Mouse (Mus musculus): ENCODE measurements around the gene Acin1. TPM values are rescaled to one million over a fixed set of nuclear protein-coding genes. Genes with fewer than 3 reads are reported as not detected.
"Not testable (repeated sequence)": the region's sequence is repeated elsewhere in the genome, so short reads cannot be mapped to it uniquely, and the experiment has no call there.

The Acin1 gene
- polyA plus RNA-seq, 1 experiment from 2014 or later, result 150 TPM

DNA sequence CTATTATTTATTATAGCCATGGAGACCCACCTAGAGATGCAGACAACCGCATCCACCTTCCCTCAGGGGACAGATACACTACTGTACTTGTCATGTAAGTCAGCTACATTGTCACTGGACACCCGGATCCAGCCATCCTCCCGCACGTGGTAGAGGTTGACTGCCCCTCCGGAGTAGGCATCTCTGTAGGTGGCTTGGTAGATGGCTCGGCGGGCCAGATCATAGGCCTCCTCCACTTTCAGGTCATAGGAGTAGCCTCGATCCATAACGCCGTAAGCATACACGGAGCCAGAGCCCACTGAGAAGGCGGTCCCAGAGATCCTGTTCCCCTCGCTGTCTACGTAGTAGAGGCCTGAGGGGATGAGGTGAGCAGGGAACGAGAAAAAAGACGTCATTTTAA, 72.6 kb downstream of the Acin1 start:
- H3K36me3 ChIP-seq (replicated peaks), result peaks cover 64% of the 10 kb centered on the region
- not testable (repeated sequence) for H3K9me3 ChIP-seq; H3K27ac ChIP-seq (replicated peaks); H3K4me3 ChIP-seq; H3K27me3 ChIP-seq (replicated peaks; ENCODE audit: low read depth, poor library complexity, severe bottlenecking); DNase-seq (ENCODE audit: low spot score)
- WGBS, result 91% methylated on average over 16 of the region's 16 CpGs
- H3K4me1 ChIP-seq, result peaks cover 16% of the 10 kb centered on the region

DNA sequence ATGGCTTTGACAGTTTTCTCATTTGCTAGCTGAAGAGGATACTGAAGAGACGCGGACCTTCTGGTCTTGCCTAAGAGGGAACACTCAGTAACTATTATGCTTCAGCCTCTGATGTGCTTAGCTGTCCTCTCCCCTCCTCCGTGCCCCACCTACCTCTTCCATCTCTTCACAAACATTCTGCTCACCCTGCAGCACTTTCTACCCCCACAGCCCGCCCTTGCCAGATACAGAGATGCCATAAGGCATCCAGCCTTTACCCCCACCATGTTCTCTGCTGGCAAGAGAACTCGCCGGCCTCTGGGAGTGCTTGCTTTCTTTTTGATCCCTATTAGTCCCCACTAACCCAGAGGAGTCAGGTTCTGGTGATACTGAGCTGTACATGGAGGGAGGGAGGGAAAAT, 76.1 kb downstream of the Acin1 start:
- no peak overlapping the region for H3K4me3 ChIP-seq
- H3K9me3 ChIP-seq, result no peaks in the 10 kb centered on the region
- no peak for DNase-seq (ENCODE audit: low spot score)
- H3K27me3 ChIP-seq (replicated peaks; ENCODE audit: low read depth, poor library complexity, severe bottlenecking), result no peaks in the 10 kb centered on the region
- H3K27ac ChIP-seq (replicated peaks), result no peak overlapping the region
- peaks cover 54% of the 10 kb centered on the region for H3K36me3 ChIP-seq (replicated peaks)
- H3K4me1 ChIP-seq, result peaks cover 11% of the 10 kb centered on the region
- WGBS, result 81% methylated on average over 6 of the region's 6 CpGs

- H3K4me3 ChIP-seq, result no peak overlapping the region
- H3K27me3 ChIP-seq (replicated peaks; ENCODE audit: low read depth, poor library complexity, severe bottlenecking), result no peaks in the 10 kb centered on the region
- peaks cover 47% of the 10 kb centered on the region for H3K36me3 ChIP-seq (replicated peaks)
- H3K4me1 ChIP-seq, result peaks cover 11% of the 10 kb centered on the region
- DNase-seq (ENCODE audit: low spot score), result no peak
- 85% methylated on average over 4 of the region's 4 CpGs for WGBS
- no peaks in the 10 kb centered on the region for H3K9me3 ChIP-seq
- no peak overlapping the region for H3K27ac ChIP-seq (replicated peaks)
These were observed 76.8 kb downstream of the Acin1 start for GRCm38 (mm10) chr14:54609962-54610361.

DNA sequence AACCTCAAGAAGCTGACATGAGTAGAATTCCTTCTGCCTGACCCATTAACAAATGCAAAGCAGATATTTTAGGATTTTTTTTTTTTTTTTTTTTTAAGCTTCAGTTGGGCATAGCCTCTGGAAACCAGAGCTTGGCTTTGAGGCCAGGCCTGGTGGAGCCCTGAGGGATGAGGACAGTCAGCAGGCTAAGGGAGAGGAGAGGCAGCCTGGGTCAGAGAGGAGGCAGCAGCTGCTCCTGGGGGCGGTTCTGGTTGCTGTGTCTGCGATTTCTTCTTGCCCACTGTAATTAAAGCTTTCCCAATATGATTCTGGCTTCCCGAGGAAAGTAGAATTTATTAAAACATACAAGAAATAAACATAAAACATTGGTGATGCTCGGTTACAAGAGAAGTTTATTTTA, 77.5 kb downstream of the Acin1 start:
- H3K27me3 ChIP-seq (replicated peaks; ENCODE audit: low read depth, poor library complexity, severe bottlenecking), result no peaks in the 10 kb centered on the region
- 74% methylated on average over 4 of the region's 4 CpGs for WGBS
- no peak overlapping the region for H3K4me3 ChIP-seq
- no peak for DNase-seq (ENCODE audit: low spot score)
- no peak overlapping the region for H3K27ac ChIP-seq (replicated peaks)
- no peaks in the 10 kb centered on the region for H3K9me3 ChIP-seq
- H3K36me3 ChIP-seq (replicated peaks), result peaks cover 40% of the 10 kb centered on the region
- peaks cover 19% of the 10 kb centered on the region for H3K4me1 ChIP-seq

- H3K4me1 ChIP-seq, result peaks cover 33% of the 10 kb centered on the region
- no peaks in the 10 kb centered on the region for H3K9me3 ChIP-seq
- H3K27me3 ChIP-seq (replicated peaks; ENCODE audit: low read depth, poor library complexity, severe bottlenecking), result no peaks in the 10 kb centered on the region
- no peak for DNase-seq (ENCODE audit: low spot score)
- peaks cover 23% of the 10 kb centered on the region for H3K36me3 ChIP-seq (replicated peaks)
- 60% methylated on average over 8 of the region's 8 CpGs for WGBS
- no peak overlapping the region for H3K27ac ChIP-seq (replicated peaks)
- H3K4me3 ChIP-seq, result no peak overlapping the region
These were observed 79.5 kb downstream of the Acin1 start for GRCm38 (mm10) chr14:54607226-54607625.

DNA sequence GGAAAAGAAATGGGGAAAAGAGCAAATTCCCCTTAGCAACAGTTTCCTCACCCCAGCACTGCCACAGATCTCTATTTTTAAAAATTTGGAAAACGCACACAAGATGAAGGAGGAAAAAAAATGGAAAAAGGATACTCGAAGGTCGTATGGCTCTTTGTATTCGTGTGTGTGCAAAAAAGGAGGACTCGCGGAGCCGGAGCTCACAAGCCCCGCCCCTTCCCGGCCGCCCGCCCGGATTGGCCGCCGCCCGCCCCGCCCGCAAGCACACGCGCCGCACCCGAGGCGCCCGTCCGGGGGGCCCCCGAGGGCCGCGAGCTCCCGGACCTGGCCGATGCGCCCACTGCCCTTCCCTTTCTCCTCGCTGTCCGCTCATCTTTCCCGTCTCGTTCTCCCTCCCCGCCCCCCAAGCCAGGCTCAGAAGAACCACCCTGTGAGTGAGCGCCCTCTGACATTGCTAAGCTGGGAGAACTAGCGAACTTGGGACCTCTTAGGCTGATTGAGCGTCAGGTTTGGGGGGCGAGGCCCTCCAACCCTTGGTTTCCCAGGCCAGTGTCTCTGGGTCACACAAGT, 80.9 kb downstream of the Acin1 start, which contains the start of gene 4931414P19Rik:
4931414P19Rik (minus strand) TSS at position 242 of the 570 bp plus-strand sequence.
- peak within 1 kb of the TSS; percentile 89 for H3K27ac ChIP-seq (replicated peaks)
- H3K4me3 ChIP-seq, result peak within 1 kb of the TSS; percentile 63
- H3K9me3 ChIP-seq, result no peaks in the 10 kb centered on the region
- peaks cover 36% of the 10 kb centered on the region for H3K4me1 ChIP-seq
- no peaks in the 10 kb centered on the region for H3K27me3 ChIP-seq (replicated peaks; ENCODE audit: low read depth, poor library complexity, severe bottlenecking)
- H3K36me3 ChIP-seq (replicated peaks), result peaks cover 10% of the 10 kb centered on the region
- peak; percentile 91 for DNase-seq (ENCODE audit: low spot score)
- under 1% methylated on average over 39 of the region's 39 CpGs for whole genome bisulfite sequencing

- DNase-seq (ENCODE audit: low spot score), result no peak
- H3K27me3 ChIP-seq (replicated peaks; ENCODE audit: low read depth, poor library complexity, severe bottlenecking), result no peaks in the 10 kb centered on the region
- H3K36me3 ChIP-seq (replicated peaks), result peaks cover 8% of the 10 kb centered on the region
- peaks cover 36% of the 10 kb centered on the region for H3K4me1 ChIP-seq
- peak overlapping the region; percentile 96 for H3K27ac ChIP-seq (replicated peaks)
- peak overlapping the region; percentile 73 for H3K4me3 ChIP-seq
- 83% methylated on average over 8 of the region's 8 CpGs for WGBS
- H3K9me3 ChIP-seq, result no peaks in the 10 kb centered on the region
These were observed 83.0 kb downstream of the Acin1 start for GRCm38 (mm10) chr14:54603686-54604085.

GRCm38 (mm10) chr14:54603038-54603654, 83.6 kb downstream of the Acin1 start:
- WGBS, result under 1% methylated on average over 46 of the region's 46 CpGs

GRCm38 (mm10) chr14:54602613-54603012, 84.1 kb downstream of the Acin1 start:
- WGBS, result 50% methylated on average over 4 of the region's 4 CpGs

More at GRCm38 (mm10) chr14:54603038-54603654, 83.6 kb downstream of the Acin1 start:
- Histone ChIP-seq H3K4me1 (peaks cover 36% of the 10 kb centered on the region), H3K4me3 (peak overlapping the region; percentile 73), H3K9me3 (no peaks in the 10 kb centered on the region), H3K27ac (replicated peaks) (peak overlapping the region; percentile 96), H3K36me3 (replicated peaks) (peaks cover 8% of the 10 kb centered on the region), H3K27me3 (replicated peaks; ENCODE audit: low read depth, poor library complexity, severe bottlenecking) (no peaks in the 10 kb centered on the region)
- peak; percentile 97 for DNase-seq (ENCODE audit: low spot score)

DNA sequence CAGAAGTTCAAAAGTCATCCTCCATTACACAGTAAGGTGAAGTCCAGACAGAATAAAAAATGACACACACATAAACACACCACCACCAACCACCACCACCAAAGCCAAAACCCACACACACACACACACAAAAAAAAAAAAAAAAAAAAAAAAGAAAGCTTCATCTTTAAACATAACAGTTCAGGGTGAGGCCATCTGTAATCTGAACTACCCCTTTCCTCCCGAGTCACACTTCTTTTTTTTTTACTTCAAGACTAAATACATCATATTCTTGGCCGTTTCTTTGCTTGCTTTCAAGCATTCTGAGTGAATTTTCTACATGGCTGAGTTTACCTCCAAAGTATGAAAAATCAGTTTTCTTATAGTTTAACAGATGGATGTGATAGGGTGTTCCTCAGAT, 85.1 kb downstream of the Acin1 start:
- no peak for DNase-seq (ENCODE audit: low spot score)
- Histone ChIP-seq H3K27ac (replicated peaks) (no peak overlapping the region), H3K4me3 (no peak overlapping the region), H3K9me3 (no peaks in the 10 kb centered on the region), H3K27me3 (replicated peaks; ENCODE audit: low read depth, poor library complexity, severe bottlenecking) (no peaks in the 10 kb centered on the region), H3K4me1 (peaks cover 36% of the 10 kb centered on the region), H3K36me3 (replicated peaks) (peaks cover 20% of the 10 kb centered on the region)
- 77% methylated on average over 2 of the region's 2 CpGs for WGBS

More at GRCm38 (mm10) chr14:54602613-54603012, 84.1 kb downstream of the Acin1 start:
- DNase-seq (ENCODE audit: low spot score), result no peak
- no peaks in the 10 kb centered on the region for H3K9me3 ChIP-seq
- H3K4me1 ChIP-seq, result peaks cover 36% of the 10 kb centered on the region
- peak overlapping the region; percentile 96 for H3K27ac ChIP-seq (replicated peaks)
- peaks cover 11% of the 10 kb centered on the region for H3K36me3 ChIP-seq (replicated peaks)
- peak overlapping the region; percentile 73 for H3K4me3 ChIP-seq
- H3K27me3 ChIP-seq (replicated peaks; ENCODE audit: low read depth, poor library complexity, severe bottlenecking), result no peaks in the 10 kb centered on the region

DNA sequence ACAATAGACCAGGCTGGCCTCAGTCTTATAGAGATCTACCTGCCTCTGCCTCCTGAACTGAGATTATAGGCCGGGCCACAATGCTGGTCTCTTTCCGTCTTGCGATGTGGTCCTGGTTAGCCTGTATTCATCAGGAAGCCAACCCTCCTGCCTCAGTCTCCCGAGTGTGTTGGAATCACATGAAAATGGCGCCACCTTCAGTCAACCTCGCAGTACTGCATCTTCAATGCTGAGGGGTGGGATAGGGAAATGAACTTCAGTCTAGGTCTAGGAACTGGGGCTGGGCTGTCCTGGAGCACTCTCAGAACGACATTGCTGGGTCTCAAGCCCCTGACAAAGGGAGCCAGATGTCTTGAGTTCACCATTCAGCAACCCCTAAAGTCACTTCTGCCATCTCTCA, 89.6 kb downstream of the Acin1 start:
- Histone ChIP-seq H3K4me1 (peaks cover 11% of the 10 kb centered on the region; the same call in 1 of the 2 replicates), H3K36me3 (replicated peaks) (peaks cover 58% of the 10 kb centered on the region), H3K9me3 (peaks cover 8% of the 10 kb centered on the region; the same call in 1 of the 2 replicates), H3K27ac (replicated peaks) (no peak overlapping the region), H3K4me3 (no peak overlapping the region), H3K27me3 (replicated peaks; ENCODE audit: low read depth, poor library complexity, severe bottlenecking) (no peaks in the 10 kb centered on the region; the same call in 1 of the 2 replicates)
- 78% methylated on average over 7 of the region's 7 CpGs for WGBS
- DNase-seq (ENCODE audit: low spot score), result no peak

DNA sequence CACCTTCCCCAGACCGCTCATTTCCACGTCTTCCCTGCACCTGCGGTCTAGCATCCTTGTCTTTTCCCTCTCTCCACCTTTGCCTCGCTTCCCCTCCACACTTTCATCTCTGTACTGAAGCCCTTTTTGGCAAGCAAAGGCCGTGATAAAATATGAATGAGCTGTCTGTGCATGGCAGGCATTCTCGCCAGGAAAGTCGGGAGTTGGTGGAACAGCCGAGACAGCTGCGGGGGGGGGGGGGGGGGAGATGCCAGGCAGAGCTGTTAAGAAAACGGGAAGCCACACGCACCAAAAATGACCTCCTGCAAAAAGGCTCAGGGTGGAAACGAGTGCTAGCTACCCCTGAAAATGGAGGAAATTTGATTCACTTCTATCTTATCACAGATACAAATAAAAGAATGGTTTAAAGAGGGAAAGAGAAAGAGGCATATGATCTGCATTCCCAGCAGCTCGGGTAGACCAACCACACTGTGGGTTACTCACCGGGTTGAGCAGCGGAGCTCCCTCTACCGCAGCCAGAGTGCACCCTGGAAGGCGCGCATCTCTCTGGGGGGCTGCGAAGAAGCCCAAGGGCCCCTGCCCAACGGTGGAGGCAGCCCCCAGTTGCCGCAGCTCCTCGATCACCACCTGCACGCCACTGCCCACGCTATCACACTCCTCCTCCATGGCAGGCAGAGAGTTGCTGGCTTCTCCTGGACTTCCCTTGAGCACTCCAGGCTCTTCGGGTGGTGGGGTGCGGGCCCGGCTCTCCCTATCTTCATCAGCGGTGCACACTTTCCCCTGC, 91.9 kb downstream of the Acin1 start:
- H3K27me3 ChIP-seq (replicated peaks; ENCODE audit: low read depth, poor library complexity, severe bottlenecking), result no peaks in the 10 kb centered on the region; the same call in 1 of the 2 replicates
- DNase-seq (ENCODE audit: low spot score), result no peak
- peaks cover 9% of the 10 kb centered on the region; the same call in 1 of the 2 replicates for H3K4me1 ChIP-seq
- H3K4me3 ChIP-seq, result peak overlapping the region; percentile 11; the same call in 1 of the 2 replicates
- no peak overlapping the region for H3K27ac ChIP-seq (replicated peaks)
- peaks cover 8% of the 10 kb centered on the region; the same call in 1 of the 2 replicates for H3K9me3 ChIP-seq
- peaks cover 76% of the 10 kb centered on the region for H3K36me3 ChIP-seq (replicated peaks)
- WGBS, result 72% methylated on average over 28 of the region's 28 CpGs

Measured in embryonic facial prominence, embryonic 10.5 days (tissue).